Mouse (Mus musculus): ENCODE results near the gene Cox16.
"Not testable (repeated sequence)": the region's sequence is repeated elsewhere in the genome, so short reads cannot be mapped to it uniquely, and the experiment has no call there.

DNA sequence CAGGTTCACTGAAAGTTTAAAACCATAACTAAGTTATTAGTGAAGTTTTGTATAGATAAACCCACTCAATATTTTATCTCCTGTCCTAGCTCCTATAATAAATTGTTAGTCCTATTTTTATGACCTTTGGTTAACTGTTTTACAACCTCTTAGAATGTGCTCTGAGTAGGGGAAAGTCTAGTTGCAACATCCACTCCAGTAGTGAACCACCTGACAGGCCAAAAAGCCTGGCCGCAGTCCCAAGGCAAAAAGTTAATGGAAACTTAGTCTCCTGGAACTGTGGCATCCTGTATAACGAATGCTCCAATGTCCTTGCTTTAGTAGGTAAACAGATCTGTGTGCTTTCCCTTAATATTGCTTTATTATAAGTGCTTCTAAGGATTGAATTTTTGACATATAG is 50.1 kb downstream of the Cox16 start:
- TF ChIP-seq CTCF, EP300 (IDR thresholded peaks at IDR 0.05; ENCODE audit: low read depth): not testable (repeated sequence)

Measured in liver, embryonic 14.5 days (tissue).